Mouse (Mus musculus) limb, embryonic 11.5 days (tissue): Measurements from ENCODE around the gene Rho. TPM values are rescaled to one million over a fixed set of nuclear protein-coding genes. Genes with fewer than 3 reads are reported as not detected.

Source experiments
- ATAC-seq: fragments of 200-750 bp; cut with Nextera tagmentation; 2 replicates; pipeline ENCODE4 v1.8.0; 2017; ENCODE audit warnings: low read depth; ENCODE audit not compliant: insufficient number of reproducible peaks, low FRiP score, low TSS enrichment
- DNase-seq: peaks from one replicate; pipeline ENCODE4 v3.0.0-alpha.2; 2015; ENCODE audit warnings: low spot score
- H3K27ac ChIP-seq: fragments of 300-500 bp; sonication (generic); replicated peaks from 2 replicates; pipeline ENCODE4 v1.5.1; 2014; ENCODE audit warnings: low read depth, mild to moderate bottlenecking, low read length
- H3K27me3 ChIP-seq: fragments of 300-500 bp; sonication (generic); 2 replicates; pipeline ENCODE4 v1.6.1; 2014; ENCODE audit warnings: mild to moderate bottlenecking, low read length, mixed read lengths; ENCODE audit not compliant: control insufficient read depth, insufficient read depth
- H3K36me3 ChIP-seq: fragments of 300-500 bp; sonication (generic); 2 replicates; pipeline ENCODE4 v1.6.1; 2014; ENCODE audit warnings: mild to moderate bottlenecking, low read length, moderate library complexity, mixed read lengths; ENCODE audit not compliant: control insufficient read depth, insufficient read depth
- H3K4me1 ChIP-seq: fragments of 300-500 bp; sonication (generic); 2 replicates; pipeline ENCODE4 v1.6.1; 2014; ENCODE audit warnings: low read length, mixed read lengths; ENCODE audit not compliant: control insufficient read depth, insufficient read depth
- H3K4me2 ChIP-seq: fragments of 300-500 bp; sonication (generic); 2 replicates; pipeline ENCODE4 v1.6.1; 2014; ENCODE audit warnings: low read depth, mild to moderate bottlenecking, moderate library complexity; ENCODE audit not compliant: severe bottlenecking
- H3K4me3 ChIP-seq: fragments of 300-500 bp; sonication (generic); 2 replicates; pipeline ENCODE4 v1.5.1; 2014; ENCODE audit warnings: low read depth, low read length
- H3K9ac ChIP-seq: fragments of 300-500 bp; sonication (generic); 2 replicates; pipeline ENCODE4 v1.6.1; 2014; ENCODE audit warnings: mild to moderate bottlenecking, low read length
- H3K9me3 ChIP-seq: fragments of 300-500 bp; sonication (generic); 2 replicates; pipeline ENCODE4 v1.6.1; 2016; ENCODE audit warnings: low read length; ENCODE audit not compliant: control insufficient read depth
- WGBS: fragments of 180-500 bp; shearing (Covaris S2); extraction: QIAGEN DNeasy Blood & Tissue Kit; methylation state at CpG from one replicate; pipeline ENCODE4 v1.1.7; 2014; 5-methylcytosine and 5-hydroxymethylcytosine counted together
- polyA plus RNA-seq: library from polyadenylated mRNA; unstranded; fragments of >200 nt; fragmentation: Nextera tagmentation; extraction: Ambion mirVana; gene quantifications from 2 replicates; pipeline ENCODE4 v1.2.1, GENCODE M21; 2014

The Rho gene
- polyA plus RNA-seq, 1 experiment from 2014 or later: 0.03 TPM

DNA sequence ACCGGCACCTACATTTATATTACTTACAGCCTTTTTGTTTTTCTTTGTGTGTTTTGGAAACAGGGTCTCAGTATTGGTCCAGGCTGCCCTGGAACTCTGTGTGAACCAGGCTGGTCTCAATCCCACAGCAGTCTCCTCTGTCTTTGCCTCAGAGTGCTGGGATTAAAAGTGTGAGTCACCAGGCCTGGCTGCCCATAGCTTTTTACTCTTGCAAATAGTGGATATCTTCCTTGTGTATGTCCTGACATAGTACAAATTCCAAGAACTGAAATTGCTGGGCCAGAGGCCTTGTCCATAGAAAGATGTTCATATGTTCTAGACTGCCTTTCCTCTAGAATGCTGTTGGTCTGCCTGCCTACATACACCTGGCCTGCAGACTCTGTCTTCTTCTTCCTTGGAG, 35.2 kb upstream of the Rho start:
- no peak overlapping the region for H3K4me2 ChIP-seq
- no peak overlapping the region for H3K27ac ChIP-seq
- H3K4me3 ChIP-seq: no peak overlapping the region
- DNase-seq (no peak), ATAC-seq (no peak)
- no peaks in the 10 kb centered on the region for H3K9me3 ChIP-seq
- H3K36me3 ChIP-seq: no peaks in the 10 kb centered on the region; the same call in 1 of the 2 replicates
- WGBS: 90% methylated on average over 1 of the region's 1 CpGs
- H3K4me1 ChIP-seq: no peaks in the 10 kb centered on the region
- no peaks in the 10 kb centered on the region for H3K27me3 ChIP-seq
- no peak overlapping the region for H3K9ac ChIP-seq

DNA sequence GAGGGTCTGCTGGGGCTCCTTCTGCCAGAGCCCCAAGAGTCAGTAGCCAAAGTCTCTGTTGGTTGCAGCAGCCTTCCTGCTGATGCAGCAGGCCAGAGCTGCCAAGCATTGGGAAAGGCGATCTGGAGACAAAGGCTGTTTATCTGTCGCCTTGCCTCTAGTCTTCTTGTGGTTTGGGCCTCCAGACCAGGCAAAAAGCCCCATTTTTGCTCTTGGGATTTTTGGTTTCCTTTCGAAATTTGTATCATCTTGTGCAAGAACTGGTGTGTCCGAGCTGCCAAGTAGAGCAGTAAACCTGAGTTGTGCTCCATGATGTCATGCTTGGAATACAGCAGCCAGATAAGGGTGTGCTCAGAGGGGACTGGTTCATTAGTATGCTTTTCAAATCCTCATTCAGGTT, 34.4 kb upstream of the Rho start:
- no peaks in the 10 kb centered on the region for H3K4me1 ChIP-seq
- 83% methylated on average over 4 of the region's 4 CpGs for WGBS
- no peaks in the 10 kb centered on the region for H3K36me3 ChIP-seq
- no peak for ATAC-seq
- no peak overlapping the region for H3K9ac ChIP-seq
- H3K9me3 ChIP-seq: no peaks in the 10 kb centered on the region
- no peaks in the 10 kb centered on the region for H3K27me3 ChIP-seq
- no peak overlapping the region for H3K4me2 ChIP-seq
- no peak overlapping the region for H3K27ac ChIP-seq
- H3K4me3 ChIP-seq: no peak overlapping the region
- DNase-seq: no peak

DNA sequence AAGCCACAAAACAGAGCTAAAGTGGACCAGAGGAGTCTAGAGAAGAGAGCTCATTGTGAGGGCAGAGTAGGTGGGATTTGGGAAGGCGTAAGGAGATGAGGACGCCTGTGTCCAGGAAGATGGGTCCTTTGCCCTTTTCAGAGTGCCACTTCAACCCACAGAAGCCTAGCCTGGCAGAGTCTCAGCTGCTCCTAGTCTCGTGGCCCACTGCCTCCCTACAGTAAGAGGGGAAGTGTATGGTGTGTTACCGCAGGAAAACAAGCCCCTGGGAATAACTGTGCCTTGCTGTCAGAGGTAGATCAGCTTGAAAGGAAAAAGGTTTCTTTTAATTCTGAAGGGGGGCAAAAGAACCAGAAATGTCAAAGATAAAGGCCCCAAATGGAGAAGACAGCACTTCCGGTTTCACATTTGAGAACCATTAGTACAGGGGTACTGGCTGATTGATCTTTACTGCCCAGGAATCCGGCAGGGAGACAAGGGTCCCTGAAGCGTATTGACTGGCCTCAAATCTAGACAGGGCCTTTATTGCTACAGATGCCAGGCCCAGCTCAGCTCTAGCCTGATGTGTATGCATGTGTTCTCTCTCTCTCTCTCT, 33.5 kb upstream of the Rho start:
- H3K9ac ChIP-seq: no peak overlapping the region
- no peaks in the 10 kb centered on the region for H3K36me3 ChIP-seq
- no peaks in the 10 kb centered on the region for H3K9me3 ChIP-seq
- no peaks in the 10 kb centered on the region for H3K4me1 ChIP-seq
- DNase-seq (no peak), ATAC-seq (no peak)
- 63% methylated on average over 7 of the region's 7 CpGs for WGBS
- H3K27me3 ChIP-seq: no peaks in the 10 kb centered on the region
- H3K4me2 ChIP-seq: no peak overlapping the region
- H3K27ac ChIP-seq: no peak overlapping the region
- H3K4me3 ChIP-seq: no peak overlapping the region

GRCm38 (mm10) chr6:115901062-115901461, 30.5 kb upstream of the Rho start:
- WGBS: 28% methylated on average over 3 of the region's 3 CpGs
- Histone ChIP-seq H3K36me3 (no peaks in the 10 kb centered on the region), H3K27ac (no peak overlapping the region), H3K9me3 (no peaks in the 10 kb centered on the region), H3K4me1 (no peaks in the 10 kb centered on the region), H3K27me3 (no peaks in the 10 kb centered on the region), H3K4me3 (no peak overlapping the region), H3K9ac (no peak overlapping the region), H3K4me2 (no peak overlapping the region)
- peak; percentile 74 for DNase-seq
- ATAC-seq: 0 out of 2 replicates have a peak, but pooled peaks have one; percentile 51

GRCm38 (mm10) chr6:115901489-115901931, 30.0 kb upstream of the Rho start:
- no peaks in the 10 kb centered on the region for H3K9me3 ChIP-seq
- no peaks in the 10 kb centered on the region for H3K27me3 ChIP-seq
- H3K4me3 ChIP-seq: no peak overlapping the region
- ATAC-seq (0 out of 2 replicates have a peak, but pooled peaks have one; percentile 13), DNase-seq (no peak)
- no peak overlapping the region for H3K27ac ChIP-seq
- no peak overlapping the region for H3K9ac ChIP-seq
- H3K36me3 ChIP-seq: no peaks in the 10 kb centered on the region
- no peaks in the 10 kb centered on the region for H3K4me1 ChIP-seq
- 82% methylated on average over 8 of the region's 8 CpGs for WGBS
- H3K4me2 ChIP-seq: no peak overlapping the region

- no peak overlapping the region for H3K4me3 ChIP-seq
- H3K9me3 ChIP-seq: no peaks in the 10 kb centered on the region
- no peak overlapping the region for H3K4me2 ChIP-seq
- H3K9ac ChIP-seq: 0 out of 2 replicates have a peak overlapping the region, but pooled peaks have one; percentile 7
- DNase-seq (no peak), ATAC-seq (no peak)
- WGBS: 88% methylated on average over 3 of the region's 3 CpGs
- H3K27ac ChIP-seq: no peak overlapping the region
- peaks cover 3% of the 10 kb centered on the region; the same call in 1 of the 2 replicates for H3K36me3 ChIP-seq
- H3K4me1 ChIP-seq: no peaks in the 10 kb centered on the region
- H3K27me3 ChIP-seq: no peaks in the 10 kb centered on the region
These were observed 29.0 kb upstream of the Rho start for GRCm38 (mm10) chr6:115902545-115902944.

DNA sequence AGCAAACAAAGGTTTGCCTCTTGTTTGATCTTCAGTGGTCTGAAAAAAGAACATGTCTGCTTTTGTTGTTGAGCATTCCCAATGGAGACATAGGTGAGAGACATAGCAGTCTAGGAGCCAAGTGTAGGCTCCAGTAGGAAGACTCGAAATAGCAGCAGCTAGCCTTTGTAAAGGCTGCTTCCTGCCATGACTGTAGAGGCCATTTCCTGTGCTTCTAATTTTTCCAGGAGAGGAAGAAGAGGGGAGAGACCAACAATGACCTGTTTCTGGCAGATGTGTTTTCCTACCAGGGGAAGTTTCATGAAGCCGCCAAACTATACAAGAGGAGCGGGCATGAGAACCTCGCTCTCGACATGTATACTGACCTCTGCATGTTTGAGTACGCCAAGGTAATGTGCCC, 26.0 kb upstream of the Rho start:
- no peak overlapping the region for H3K4me2 ChIP-seq
- H3K4me3 ChIP-seq: no peak overlapping the region
- WGBS: 90% methylated on average over 6 of the region's 6 CpGs
- H3K27me3 ChIP-seq: no peaks in the 10 kb centered on the region
- H3K4me1 ChIP-seq: no peaks in the 10 kb centered on the region
- no peak for DNase-seq
- peaks cover 3% of the 10 kb centered on the region; the same call in 1 of the 2 replicates for H3K36me3 ChIP-seq
- no peak for ATAC-seq
- no peak overlapping the region for H3K9ac ChIP-seq
- no peaks in the 10 kb centered on the region for H3K9me3 ChIP-seq
- H3K27ac ChIP-seq: no peak overlapping the region

DNA sequence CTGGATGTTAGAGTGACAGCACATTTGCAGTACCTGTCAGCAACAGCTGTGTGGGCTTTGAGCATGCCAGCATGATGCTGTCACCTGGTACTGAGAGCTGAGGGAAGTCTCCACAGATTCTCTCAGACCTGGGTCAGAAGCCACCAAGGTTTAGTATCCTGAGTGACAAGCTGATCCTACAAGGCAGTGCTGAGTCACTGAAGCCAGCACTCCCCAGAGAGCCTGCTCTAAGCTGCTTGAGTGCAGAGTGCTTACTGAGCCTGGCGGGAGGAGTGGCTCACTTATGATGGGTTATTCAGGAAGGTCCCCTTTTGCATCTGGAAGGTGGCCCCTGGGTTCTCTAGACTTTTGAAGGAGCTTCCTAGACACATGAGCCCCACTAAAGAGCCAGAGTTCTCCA, 25.1 kb upstream of the Rho start:
- H3K4me1 ChIP-seq: no peaks in the 10 kb centered on the region
- DNase-seq (no peak), ATAC-seq (no peak)
- H3K36me3 ChIP-seq: peaks cover 3% of the 10 kb centered on the region; the same call in 1 of the 2 replicates
- no peak overlapping the region for H3K4me3 ChIP-seq
- H3K9me3 ChIP-seq: no peaks in the 10 kb centered on the region
- 75% methylated on average over 1 of the region's 1 CpGs for WGBS
- no peak overlapping the region for H3K4me2 ChIP-seq
- H3K27ac ChIP-seq: no peak overlapping the region
- no peak overlapping the region for H3K9ac ChIP-seq
- no peaks in the 10 kb centered on the region for H3K27me3 ChIP-seq

DNA sequence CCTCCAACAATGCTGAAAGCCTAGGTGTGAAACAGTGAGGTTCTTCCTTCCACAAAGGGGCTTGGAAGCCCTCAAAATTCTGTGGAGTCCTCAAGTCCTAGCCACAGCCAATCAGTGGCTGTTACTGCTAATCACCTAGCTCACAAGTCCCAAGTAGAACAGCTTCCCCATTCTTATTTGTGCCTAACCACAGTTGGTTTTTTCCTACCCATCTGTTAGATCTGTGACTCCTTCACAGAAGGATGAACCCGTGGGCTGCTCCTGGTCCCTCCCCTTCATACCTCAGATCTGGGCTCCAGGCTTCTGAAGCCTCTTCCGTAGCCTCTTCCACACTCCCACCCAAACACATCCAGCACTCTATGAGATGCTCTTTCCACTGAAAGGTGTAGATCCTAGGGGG, 24.7 kb upstream of the Rho start:
- no peaks in the 10 kb centered on the region for H3K4me1 ChIP-seq
- no peaks in the 10 kb centered on the region for H3K27me3 ChIP-seq
- no peak overlapping the region for H3K4me2 ChIP-seq
- no peak overlapping the region for H3K9ac ChIP-seq
- no peak overlapping the region for H3K4me3 ChIP-seq
- H3K9me3 ChIP-seq: no peaks in the 10 kb centered on the region
- H3K27ac ChIP-seq: no peak overlapping the region
- 81% methylated on average over 2 of the region's 2 CpGs for WGBS
- no peak for ATAC-seq
- H3K36me3 ChIP-seq: peaks cover 3% of the 10 kb centered on the region; the same call in 1 of the 2 replicates
- no peak for DNase-seq
